Mouse (Mus musculus): Measurements from ENCODE around the gene Hsdl2.
"Not testable (repeated sequence)": the region's sequence is repeated elsewhere in the genome, so short reads cannot be mapped to it uniquely, and the experiment has no call there.

Gene Hsdl2

GRCm38 (mm10) chr4:59581314-59582185 is at the start of gene Hsdl2:
Gene Hsdl2 (plus strand): TSS chr4:59581563.
- peak; percentile 96 to 97 for DNase-seq (ENCODE audit: low spot score in 2 of 2)

DNA sequence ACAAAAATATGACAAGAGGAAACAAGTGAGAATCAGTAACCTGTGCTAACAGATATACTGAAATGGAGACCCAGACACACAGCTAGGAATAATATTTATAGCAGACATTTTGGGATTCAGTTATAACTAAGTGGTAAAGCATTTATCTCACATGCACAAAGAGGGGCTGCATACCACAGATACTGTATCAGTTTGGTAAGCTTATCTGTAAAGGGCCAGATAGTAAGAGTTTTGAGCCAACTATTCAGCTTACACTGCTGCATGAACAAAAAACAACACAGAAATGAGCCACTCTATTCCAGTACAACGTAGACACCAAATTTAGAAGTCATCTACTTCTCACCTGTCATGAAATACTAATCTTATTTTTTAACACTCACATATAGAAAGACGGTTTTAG is 48.1 kb upstream of the Hsdl2 start:
- no peak for DNase-seq (ENCODE audit: low spot score in 2 of 2)

- no peak for DNase-seq (ENCODE audit: low spot score in 2 of 2)
These were observed 45.7 kb upstream of the Hsdl2 start for GRCm38 (mm10) chr4:59535624-59536023.

- DNase-seq (ENCODE audit: low spot score in 2 of 2) = no peak
These were observed 45.1 kb upstream of the Hsdl2 start for GRCm38 (mm10) chr4:59536281-59536680.

GRCm38 (mm10) chr4:59543006-59543405 is 38.4 kb upstream of the Hsdl2 start:
- no peak for DNase-seq (ENCODE audit: low spot score in 2 of 2)

DNA sequence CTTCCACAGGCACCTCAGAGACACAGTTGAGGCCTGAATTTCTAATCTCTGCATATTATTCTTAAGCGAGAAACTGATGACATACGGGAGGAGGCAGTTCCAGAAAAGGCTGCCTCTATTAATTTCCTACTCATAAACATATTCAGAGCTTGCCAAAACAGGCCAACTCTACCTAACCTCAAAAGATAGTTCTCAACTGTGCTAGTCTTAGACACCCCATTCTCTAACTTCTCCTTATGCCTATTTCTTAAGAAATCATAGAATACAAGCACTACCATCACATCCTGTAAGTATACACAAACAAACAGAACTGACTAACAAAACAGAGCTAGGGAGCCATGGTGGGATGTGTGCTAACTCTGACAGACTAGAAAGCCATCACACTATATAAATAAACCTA is 36.7 kb upstream of the Hsdl2 start:
- DNase-seq (ENCODE audit: low spot score in 2 of 2) = no peak

DNA sequence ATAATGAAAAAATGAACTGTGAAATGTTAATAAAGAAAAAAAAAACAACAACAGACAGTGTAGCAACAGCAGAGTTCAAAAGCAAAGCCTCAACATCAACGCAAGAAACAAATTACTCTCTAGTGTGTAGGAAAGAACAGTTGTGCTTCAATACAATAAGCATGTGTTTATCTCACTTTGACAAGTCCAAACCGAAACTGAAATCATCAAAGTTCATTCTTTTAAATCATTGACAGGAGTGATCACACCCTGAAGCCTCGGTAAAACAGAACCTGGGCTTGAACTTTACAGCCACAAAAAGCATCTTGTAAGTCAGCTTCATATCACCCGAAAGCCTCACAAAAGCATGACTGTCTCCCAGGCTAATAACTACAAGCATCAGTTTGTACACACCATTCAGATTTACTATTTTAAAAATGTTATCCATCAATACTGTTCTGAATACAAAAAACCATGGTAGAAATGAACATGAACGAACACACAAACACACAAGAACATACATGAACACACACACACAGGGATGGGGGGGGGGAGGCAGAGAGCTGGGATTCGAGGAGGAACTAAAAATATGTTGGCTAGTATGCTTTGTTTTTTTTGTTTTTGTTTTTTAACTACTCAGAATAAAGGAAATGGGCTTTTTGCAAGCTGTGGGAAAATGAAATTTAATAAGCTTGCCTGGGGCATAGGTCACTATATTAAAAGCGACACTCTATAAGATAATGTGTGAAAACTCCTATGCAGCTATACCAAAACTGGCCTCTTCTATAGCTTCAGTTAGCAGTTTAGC is 34.9 kb upstream of the Hsdl2 start:
- no peak for DNase-seq (ENCODE audit: low spot score in 2 of 2)

DNA sequence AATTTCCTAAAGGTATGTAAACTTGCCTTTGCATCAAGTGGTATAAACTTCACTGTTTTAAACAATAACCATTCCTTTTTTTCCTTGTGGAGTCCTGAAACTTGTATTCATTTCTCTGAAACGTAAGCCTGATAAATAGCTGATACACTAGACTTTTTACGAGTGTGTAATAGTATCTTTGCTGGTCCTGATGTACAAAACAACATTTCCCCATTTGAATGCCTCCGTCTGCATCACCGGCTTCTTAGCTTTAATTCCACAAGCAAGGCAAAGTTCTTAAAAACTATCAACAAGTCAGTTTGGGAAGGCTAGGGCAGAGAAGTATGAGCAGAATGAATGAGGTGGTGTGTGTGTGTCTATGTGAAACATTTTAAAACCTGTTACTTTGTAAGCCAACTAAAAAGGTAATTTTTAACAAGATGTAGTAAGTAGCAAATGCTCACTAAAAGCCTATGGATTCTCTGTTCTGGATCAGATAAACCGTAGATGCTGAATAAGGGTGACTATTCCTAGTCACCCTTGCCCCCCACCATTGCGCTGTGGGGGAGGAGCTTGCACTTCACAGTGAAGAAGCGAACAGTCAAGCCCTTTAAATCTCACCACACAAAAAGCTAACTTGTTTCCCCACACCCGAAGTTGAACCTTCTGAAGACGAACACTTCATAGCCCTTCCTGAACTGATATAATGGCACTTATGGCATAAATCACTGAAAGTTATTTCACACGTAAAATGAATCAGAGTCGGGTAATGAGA is 34.0 kb upstream of the Hsdl2 start:
- no peak for DNase-seq (ENCODE audit: low spot score in 2 of 2)

GRCm38 (mm10) chr4:59548011-59548559 is 33.3 kb upstream of the Hsdl2 start:
- DNase-seq (ENCODE audit: low spot score in 2 of 2) = no peak

DNA sequence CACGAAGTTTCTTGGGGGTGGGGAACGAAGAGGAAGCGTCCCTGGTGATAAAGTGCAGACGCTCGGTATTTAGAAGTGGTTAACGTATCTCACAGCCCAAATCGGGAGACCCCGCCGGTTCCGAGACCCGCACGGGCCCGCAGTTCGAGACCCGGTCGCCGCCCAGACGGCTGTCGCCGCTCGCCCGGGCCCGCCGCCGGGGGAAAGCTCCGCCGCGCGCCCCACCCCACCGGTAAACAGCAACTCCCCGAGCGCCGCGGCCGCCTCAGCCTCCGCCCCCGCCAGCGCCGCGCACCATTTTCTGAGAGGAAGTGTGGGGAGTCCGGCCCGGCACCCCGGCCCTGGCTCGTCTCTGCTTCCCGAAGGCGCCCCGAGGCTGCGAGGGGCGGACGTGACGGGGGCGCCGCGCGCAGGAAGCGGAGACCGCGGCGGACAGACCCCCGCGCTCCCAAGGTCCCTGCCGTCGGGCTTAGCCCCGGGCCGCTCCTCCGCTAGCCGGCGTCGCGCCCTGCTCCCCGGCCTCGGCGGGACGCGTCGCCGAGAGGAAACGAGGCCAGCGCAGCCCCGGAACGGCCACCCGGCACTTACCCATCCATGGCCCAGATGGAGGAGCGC is 32.7 kb upstream of the Hsdl2 start:
- DNase-seq (ENCODE audit: low spot score in 2 of 2) = peak; percentile 42 to 62

DNA sequence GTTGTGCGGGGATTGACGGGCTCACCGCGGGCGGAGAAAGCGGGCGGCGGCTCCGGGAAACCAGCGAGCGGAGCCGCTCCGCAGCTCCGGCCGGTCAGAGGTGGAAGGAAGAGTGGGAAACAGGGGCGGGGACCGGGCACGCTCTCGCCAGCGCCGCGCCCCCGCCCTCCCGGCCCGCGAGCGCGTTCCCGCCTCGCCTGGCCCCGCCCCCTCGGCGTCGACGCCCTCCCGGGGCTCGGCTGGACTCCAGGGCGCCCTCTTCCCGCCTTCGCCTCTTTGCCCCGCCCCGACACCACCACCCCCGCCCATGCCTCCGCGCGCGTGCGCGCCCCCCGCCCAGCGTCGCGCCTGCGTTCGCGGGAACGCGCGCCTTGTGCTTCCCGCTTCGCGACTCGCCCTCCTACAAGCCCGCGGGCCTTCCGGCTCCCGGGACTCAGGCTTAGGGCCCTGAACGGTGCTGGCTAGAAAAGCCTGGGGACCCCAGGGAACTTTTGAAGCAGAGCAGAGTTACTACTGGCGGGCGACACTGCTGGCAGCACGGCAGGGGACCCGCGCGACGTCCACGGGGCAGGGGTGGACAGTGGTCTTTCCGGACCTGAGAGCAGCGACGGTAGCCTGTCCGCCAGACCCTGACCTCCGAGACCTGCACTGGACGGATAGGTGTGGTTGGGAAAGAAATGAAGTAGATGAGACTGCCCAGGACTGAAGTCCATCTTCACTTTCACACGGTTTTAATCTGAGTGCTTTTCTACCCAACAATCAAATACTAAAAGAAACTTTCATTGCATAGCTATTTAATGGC is 32.0 kb upstream of the Hsdl2 start, which contains the start of gene Ptbp3:
Gene Ptbp3 (minus strand): TSS at position 190 of the 802 bp plus-strand sequence.
- DNase-seq (ENCODE audit: low spot score in 2 of 2) = peak; percentile 69 to 89

- DNase-seq (ENCODE audit: low spot score in 2 of 2) = no peak
These were observed 31.3 kb upstream of the Hsdl2 start for GRCm38 (mm10) chr4:59549977-59550560.

DNA sequence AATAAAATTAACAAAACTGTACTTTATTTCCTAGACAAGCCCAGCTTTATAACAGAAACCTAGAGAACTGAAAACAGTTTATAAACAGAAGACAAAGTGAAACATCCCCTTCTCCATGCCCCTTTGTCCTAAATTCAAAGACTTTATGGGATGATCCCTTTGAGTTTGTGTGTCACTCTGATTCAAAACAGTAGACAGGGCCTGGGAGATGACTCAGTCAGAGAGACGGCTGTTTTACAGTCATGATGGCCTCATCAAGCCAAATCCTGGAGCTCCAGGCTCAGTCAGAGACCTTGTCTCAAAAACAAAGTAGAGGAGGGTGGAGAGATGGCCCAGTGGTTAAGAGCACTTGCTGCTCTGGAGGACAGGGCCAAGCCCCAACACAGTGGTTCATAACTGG is 29.5 kb upstream of the Hsdl2 start:
- no peak for DNase-seq (ENCODE audit: low spot score in 2 of 2)

DNA sequence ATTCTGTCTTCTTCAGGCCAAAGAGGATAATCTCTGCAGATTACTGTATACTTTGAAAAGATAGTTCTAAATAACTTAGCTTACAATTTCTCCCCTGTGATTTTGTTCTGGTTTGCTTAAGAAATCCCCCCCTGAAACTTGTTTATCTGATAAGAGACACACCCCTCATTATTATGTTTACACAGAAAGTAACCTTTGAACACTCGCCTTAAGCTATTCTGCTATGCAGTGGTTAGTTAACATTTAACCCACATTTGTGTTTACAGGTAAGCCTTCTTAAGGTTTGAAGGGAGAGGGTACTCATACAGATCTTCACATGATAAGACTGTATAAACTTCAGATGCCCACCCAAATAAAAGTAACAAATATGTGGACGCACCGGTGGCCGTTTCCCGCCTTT is 28.5 kb upstream of the Hsdl2 start:
- no peak for DNase-seq (ENCODE audit: low spot score in 2 of 2)

DNA sequence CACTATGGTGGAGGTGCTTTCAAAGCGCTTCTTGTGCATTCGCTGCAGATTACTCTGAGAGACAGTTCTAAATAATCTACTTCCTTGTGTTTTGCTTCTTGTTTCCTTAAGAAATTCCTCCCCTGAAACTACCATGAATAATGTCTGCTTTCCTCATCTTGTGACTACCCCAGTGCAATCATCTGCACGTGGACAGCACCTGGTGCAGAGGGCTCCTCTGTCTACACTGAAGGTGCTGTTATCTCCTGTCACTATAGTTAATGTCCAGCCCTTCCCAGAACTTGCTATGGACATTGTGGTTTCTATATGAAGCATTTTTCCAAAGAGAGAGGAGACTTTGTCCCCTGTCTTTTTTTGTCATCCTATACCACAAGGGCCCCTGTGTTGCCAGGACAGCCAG is 27.8 kb upstream of the Hsdl2 start:
- no peak for DNase-seq (ENCODE audit: low spot score in 2 of 2)

DNA sequence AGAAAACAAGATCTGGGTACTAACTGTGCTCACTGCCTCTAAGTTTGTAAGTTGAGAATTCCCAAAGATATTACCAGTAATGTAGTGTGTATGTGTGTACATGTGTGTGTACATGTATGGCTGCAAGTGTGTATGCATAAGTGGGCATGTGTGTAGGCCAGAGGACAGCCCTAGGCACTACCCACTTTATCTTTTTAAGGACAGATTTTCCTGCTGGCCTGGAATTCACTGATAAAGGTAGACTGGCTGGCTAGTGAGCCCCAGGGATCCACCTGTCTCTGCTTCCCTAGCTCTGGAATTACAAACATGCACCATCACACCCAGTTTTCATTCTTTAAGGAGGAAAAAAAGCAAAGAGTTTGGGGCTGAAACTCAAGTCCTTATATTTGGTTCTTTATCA is 26.2 kb upstream of the Hsdl2 start:
- DNase-seq (ENCODE audit: low spot score in 2 of 2) = no peak

DNA sequence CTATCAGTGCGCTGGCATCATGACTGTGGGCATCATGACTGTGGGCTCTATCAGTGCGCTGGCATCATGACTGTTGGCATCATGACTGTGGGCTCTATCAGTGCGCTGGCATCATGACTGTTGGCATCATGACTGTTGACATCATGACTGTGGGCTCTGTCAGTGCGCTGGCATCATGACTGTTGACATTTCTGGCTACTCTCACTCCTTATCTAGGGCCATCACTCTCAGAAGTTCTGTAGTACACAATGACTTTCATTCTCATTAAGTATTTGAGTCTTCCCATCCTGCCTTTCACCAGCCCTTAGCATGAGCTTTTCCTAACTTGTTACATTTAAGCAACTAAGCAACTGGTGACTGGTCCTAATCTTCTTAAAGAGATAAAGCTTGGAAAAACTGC is 24.0 kb upstream of the Hsdl2 start:
- not testable (repeated sequence) for DNase-seq (ENCODE audit: low spot score in 2 of 2)

DNA sequence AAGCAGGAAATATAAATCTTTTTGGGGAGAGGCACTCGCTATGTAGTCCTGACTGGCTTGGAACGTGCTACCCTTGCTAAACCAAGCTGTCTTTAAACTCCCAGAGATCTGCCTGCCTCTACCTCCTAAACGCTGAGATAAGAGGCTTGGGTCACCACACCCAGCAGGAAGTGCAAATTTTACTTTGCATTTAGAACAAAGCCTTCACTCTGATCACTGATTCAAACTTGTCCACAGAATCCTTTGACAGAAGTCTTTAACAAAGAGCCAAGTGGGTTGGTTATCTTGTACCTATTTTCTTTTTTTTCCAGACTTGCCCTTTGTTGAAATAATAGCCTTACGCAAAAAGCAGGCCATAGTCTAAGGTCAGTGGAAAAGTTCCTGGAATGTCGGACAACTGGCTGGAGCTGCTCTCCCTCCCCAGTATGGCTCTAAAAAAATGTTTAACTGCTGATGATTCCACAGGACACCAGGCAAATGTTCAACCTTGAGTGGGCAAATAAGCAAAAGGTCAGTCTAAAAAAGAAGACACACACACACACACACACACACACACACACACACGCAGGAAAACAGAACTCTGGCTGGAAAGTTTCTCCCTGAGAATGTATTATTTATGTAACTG is 23.2 kb upstream of the Hsdl2 start:
- no peak for DNase-seq (ENCODE audit: low spot score in 2 of 2)

- no peak for DNase-seq (ENCODE audit: low spot score in 2 of 2)
These were observed 21.2 kb upstream of the Hsdl2 start for GRCm38 (mm10) chr4:59560141-59560540.

- DNase-seq (ENCODE audit: low spot score in 2 of 2) = no peak
These were observed 17.2 kb upstream of the Hsdl2 start for GRCm38 (mm10) chr4:59564128-59564527.

All from frontal cortex, postnatal 10 days (tissue).